Mouse (Mus musculus) thymus, adult 2 months (tissue): ENCODE results near the gene Gm17359.

ENCODE experiments used
- CTCF ChIP-seq: fragments of 200-500 bp; IDR thresholded peaks from 2 replicates; pipeline ENCODE4 v1.5.1; 2012; ENCODE audit warnings: mild to moderate bottlenecking, control low read depth, low read length, moderate library complexity, borderline replicate concordance; ENCODE audit not compliant: control insufficient read depth, poor library complexity, insufficient read depth; ENCODE audit errors: extremely low read depth
- POLR2A ChIP-seq: fragments of 200-500 bp; IDR thresholded peaks from 2 replicates; pipeline ENCODE4 v1.6.1; 2012; ENCODE audit warnings: mild to moderate bottlenecking, low read length, control low read depth, moderate library complexity; ENCODE audit not compliant: control insufficient read depth, poor library complexity, insufficient read depth; ENCODE audit errors: extremely low read depth

DNA sequence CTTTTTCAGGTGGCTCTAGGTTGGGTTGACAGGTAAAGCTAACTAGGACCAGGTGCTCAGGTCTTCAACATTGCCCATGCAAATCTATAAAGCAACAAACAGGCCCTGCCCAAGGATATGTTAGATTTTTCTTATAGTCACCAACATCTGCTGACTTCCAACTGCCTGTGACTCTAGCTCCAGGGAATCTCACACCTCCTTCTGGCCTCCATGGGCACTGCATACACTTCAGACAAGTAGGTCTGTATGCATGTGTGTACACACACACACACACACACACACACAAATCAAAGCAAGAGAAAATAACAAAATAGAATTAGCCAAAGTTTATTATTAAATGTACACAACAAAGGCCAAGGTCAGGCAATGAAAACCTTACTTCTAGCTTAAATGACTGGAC is 97.1 kb downstream of the Gm17359 start:
- TF ChIP-seq POLR2A (no peak), CTCF (no peak)
